Comparison of ENCODE assay signal across 8 mouse cellular contexts in genomic region chr19:41629532-41629931, GRCm38 (mm10). TPM values are rescaled to one million over a fixed set of nuclear protein-coding genes. Genes with fewer than 3 reads are reported as not detected.
DNase-seq lines count a peak whose midpoint lies in the region; ATAC-seq and TF ChIP-seq lines count a peak whose summit lies in the region.

No protein-coding gene starts in this region.

- peak; percentile 80 for TF ChIP-seq CTCF in brain, embryonic 14.5 days (IDR thresholded peaks at IDR 0.05; ENCODE audit: borderline replicate concordance, extremely low read depth, insufficient read depth, insufficient read length)

- peak; percentile 71 for DNase-seq in CD4-positive, CD25-positive, alpha-beta regulatory T cell, adult 2 months (ENCODE audit: low read depth, low spot score)
- peak; percentile 54 for DNase-seq in 416B (ENCODE audit: low read depth)
- peak; percentile 84 for DNase-seq in brain, embryonic 14.5 days (ENCODE audit: low read depth)
- DNase-seq in hindlimb bud, embryonic 11.5 days (ENCODE audit: extremely low spot score, low read depth, low spot score) = peak; percentile 64
- peak; percentile 75 for DNase-seq in lung, postnatal 10 days
- DNase-seq in right cerebral cortex, adult 2 months (ENCODE audit: low spot score in 2 of 2) = peak; percentile 58 to 79

- no peak for ATAC-seq in CD4-positive, CD25-positive, alpha-beta regulatory T cell, adult 4 months
- ATAC-seq in erythroid progenitor cell, adult 5-6 weeks (replicated peaks; ENCODE audit: low FRiP score, poor library complexity, severe bottlenecking) = 0 out of 2 replicates have a peak, but pooled peaks have one; percentile 42

- TF ChIP-seq POLR2A in brain, embryonic 14.5 days (IDR thresholded peaks at IDR 0.05; ENCODE audit: borderline replicate concordance, extremely low read depth, insufficient read depth, insufficient read length, poor library complexity, severe bottlenecking) = no peak

RNA-seq across cellular contexts. Expression of gene Gm340, which starts 47.4 kb away (rescaled TPM):
- 1 to 10 TPM; 4.0 to 6.4 TPM for polyA plus RNA-seq in CD4-positive, CD25-positive, alpha-beta regulatory T cell, adult 4 months (2017; shearing (Covaris generic))
- 1.8 and 3.2 TPM in 2 replicates for polyA plus RNA-seq in brain, embryonic 14.5 days (2012; rRNA removed)
- 14.3 and 18.7 TPM in 2 replicates for total RNA-seq in erythroid progenitor cell, adult 5-6 weeks (2015; ENCODE audit: low replicate concordance)
- 26.2 and 27.9 TPM in 2 replicates for total RNA-seq in erythroid progenitor cell, adult 5-6 weeks (2017; ENCODE audit: low replicate concordance)
